Comparison of ENCODE assay signal across 9 mouse cellular contexts in genomic region chr4:130295047-130295745, GRCm38 (mm10). TPM values are rescaled to one million over a fixed set of nuclear protein-coding genes. Genes with fewer than 3 reads are reported as not detected.
A peak's percentile ranks its signal among the peaks of the same experiment; 100 is the strongest.
DNase-seq lines count a peak whose midpoint lies in the region; ATAC-seq and TF ChIP-seq lines count a peak whose summit lies in the region.
"Had no signal": no experiment of that assay in that cellular context is flagged by ENCODE, and none has a peak within 500 bp of the region (broad histone marks: within the 10 kb centered on the region; RNA-seq: fewer than 3 reads in every experiment).

No protein-coding gene starts in this region.

- H3K4me3 ChIP-seq in layer of hippocampus, adult 2 months: no peak overlapping the region
- no peak overlapping the region for H3K4me3 ChIP-seq in embryonic facial prominence, embryonic 14.5 days (ENCODE audit: low read depth, low read length)
- peak overlapping the region; percentile 31; the same call in 1 of the 2 replicates for H3K4me3 ChIP-seq in liver, embryonic 11.5 days (ENCODE audit: low read depth, low read length)
- no peak overlapping the region for H3K4me3 ChIP-seq in hindbrain, embryonic 13.5 days

- no peaks in the 10 kb centered on the region; the same call in 1 of the 2 replicates for H3K4me1 ChIP-seq in embryonic facial prominence, embryonic 14.5 days (ENCODE audit: control insufficient read depth, insufficient read depth, low read length)
- H3K4me1 ChIP-seq in liver, embryonic 11.5 days (replicated peaks; ENCODE audit: control insufficient read depth, insufficient read depth, low read length): peaks cover 24% of the 10 kb centered on the region
- H3K4me1 ChIP-seq in hindbrain, embryonic 13.5 days (replicated peaks): no peaks in the 10 kb centered on the region

- TF ChIP-seq CTCF in layer of hippocampus, adult 2 months (conservative IDR thresholded peaks at IDR 0.05): peak; percentile 22

- no peaks in the 10 kb centered on the region; the same call in 1 of the 2 replicates for H3K27me3 ChIP-seq in embryonic facial prominence, embryonic 14.5 days (replicated peaks; ENCODE audit: control insufficient read depth, insufficient read depth, low read length)
- H3K27me3 ChIP-seq in liver, embryonic 11.5 days (replicated peaks; ENCODE audit: control insufficient read depth, insufficient read depth, low read length): peaks cover 4% of the 10 kb centered on the region; the same call in 1 of the 2 replicates
- 0 out of 2 replicates have a peak, but pooled peaks cover 5% of the 10 kb centered on the region for H3K27me3 ChIP-seq in hindbrain, embryonic 13.5 days

- ATAC-seq in embryonic facial prominence, embryonic 14.5 days (ENCODE audit: low read depth): no peak; the same call in 1 of the 2 replicates
- ATAC-seq in liver, embryonic 11.5 days (replicated peaks; ENCODE audit: low FRiP score): peak; percentile 42
- ATAC-seq in hindbrain, embryonic 13.5 days (ENCODE audit: low FRiP score): no peak

- 53% methylated on average over 23 of the region's 23 CpGs for WGBS in embryonic facial prominence, embryonic 14.5 days
- WGBS in liver, embryonic 11.5 days: 47% methylated on average over 23 of the region's 23 CpGs
- 54% methylated on average over 23 of the region's 23 CpGs for WGBS in hindbrain, embryonic 13.5 days

- no peak overlapping the region for H3K9ac ChIP-seq in embryonic facial prominence, embryonic 14.5 days (ENCODE audit: low read depth, low read length)
- peak overlapping the region; percentile 61; the same call in 1 of the 2 replicates for H3K9ac ChIP-seq in liver, embryonic 11.5 days (ENCODE audit: low read depth, low read length)
- H3K9ac ChIP-seq in hindbrain, embryonic 13.5 days: no peak overlapping the region

- no peak overlapping the region for H3K27ac ChIP-seq in layer of hippocampus, adult 2 months
- H3K27ac ChIP-seq in embryonic facial prominence, embryonic 14.5 days (replicated peaks; ENCODE audit: low read depth, low read length): no peak overlapping the region; the same call in 1 of the 2 replicates
- H3K27ac ChIP-seq in liver, embryonic 11.5 days (ENCODE audit: low read depth, low read length): peak overlapping the region; percentile 97
- no peak overlapping the region for H3K27ac ChIP-seq in hindbrain, embryonic 13.5 days

- 0 out of 2 replicates have a peak overlapping the region, but pooled peaks have one; percentile 5 for H3K4me2 ChIP-seq in embryonic facial prominence, embryonic 14.5 days (ENCODE audit: low read depth, low read length)
- peak overlapping the region; percentile 60 for H3K4me2 ChIP-seq in liver, embryonic 11.5 days
- H3K4me2 ChIP-seq in hindbrain, embryonic 13.5 days: no peak overlapping the region

- H3K9me3 ChIP-seq in embryonic facial prominence, embryonic 14.5 days (ENCODE audit: control insufficient read depth, low read length): no peaks in the 10 kb centered on the region
- H3K9me3 ChIP-seq in liver, embryonic 11.5 days (ENCODE audit: control insufficient read depth, low read length): no peaks in the 10 kb centered on the region
- H3K9me3 ChIP-seq in hindbrain, embryonic 13.5 days: no peaks in the 10 kb centered on the region

- DNase-seq in layer of hippocampus, adult 2 months (ENCODE audit: low spot score in 2 of 2): no peak
- no peak for DNase-seq in layer of hippocampus, adult 9-11 months
- DNase-seq in embryonic facial prominence, embryonic 14.5 days (ENCODE audit: low spot score): peak; percentile 63
- DNase-seq in liver, embryonic 11.5 days (ENCODE audit: low spot score): no peak
- DNase-seq in spleen, postnatal 14 days (ENCODE audit: low spot score in 2 of 2): peak; percentile 62 to 63
- no peak for DNase-seq in gastrocnemius, adult 8-10 months (ENCODE audit: low spot score in 2 of 2)
- no peak for DNase-seq in right cerebral cortex, postnatal 10 days (ENCODE audit: low spot score in 2 of 2)

- no peaks in the 10 kb centered on the region for H3K36me3 ChIP-seq in embryonic facial prominence, embryonic 14.5 days (ENCODE audit: control insufficient read depth, insufficient read depth, low read length)
- H3K36me3 ChIP-seq in liver, embryonic 11.5 days (ENCODE audit: control insufficient read depth, insufficient read depth, low read length): no peaks in the 10 kb centered on the region
- no peaks in the 10 kb centered on the region for H3K36me3 ChIP-seq in hindbrain, embryonic 13.5 days

RNA-seq across cellular contexts. Expression of gene Fabp3, which starts 13.2 kb away (rescaled TPM):
- total RNA-seq in layer of hippocampus, adult 2 months (2021): 10 to 100 TPM; 88.5 to 92.2 TPM
- polyA plus RNA-seq in embryonic facial prominence, embryonic 14.5 days (2014; fragmentation: Nextera tagmentation; extraction: Ambion mirVana): 89.0 and 117 TPM in 2 replicates
- polyA plus RNA-seq in liver, embryonic 11.5 days (2014; fragmentation: Nextera tagmentation; extraction: Ambion mirVana): 5.0 and 6.4 TPM in 2 replicates
- 1,000 to 10,000 TPM in 1 of 4 experiments, 100 to 1,000 TPM in 3; 564 to 1,027 (median 619) TPM for total RNA-seq in gastrocnemius, adult 8-10 months (2022)
- polyA plus RNA-seq in hindbrain, embryonic 13.5 days (2015; fragmentation: Nextera tagmentation; extraction: Ambion mirVana): 146 and 148 TPM in 2 replicates

RNA-seq across cellular contexts. Expression of gene Gm10570, which starts 13.3 kb away (rescaled TPM):
- 1 to 10 TPM; 1.3 to 1.6 TPM for total RNA-seq in layer of hippocampus, adult 2 months (2021)
- not detected in 2 replicates for polyA plus RNA-seq in embryonic facial prominence, embryonic 14.5 days (2014; fragmentation: Nextera tagmentation; extraction: Ambion mirVana)
- not detected in 2 replicates for polyA plus RNA-seq in liver, embryonic 11.5 days (2014; fragmentation: Nextera tagmentation; extraction: Ambion mirVana)
- total RNA-seq in gastrocnemius, adult 8-10 months (2022): under 1 TPM in 1 of 4 experiments, not detected in 3; 0.92 TPM
- 0.71 and 0.73 TPM in 2 replicates for polyA plus RNA-seq in hindbrain, embryonic 13.5 days (2015; fragmentation: Nextera tagmentation; extraction: Ambion mirVana)
- polyA plus RNA-seq: forebrain, embryonic 11.5 days had no signal

RNA-seq across cellular contexts. Expression of gene Serinc2, which starts 16.2 kb away (rescaled TPM):
- 10 to 100 TPM; 11.1 to 14.1 TPM for total RNA-seq in layer of hippocampus, adult 2 months (2021)
- 89.2 and 113 TPM in 2 replicates for polyA plus RNA-seq in embryonic facial prominence, embryonic 14.5 days (2014; fragmentation: Nextera tagmentation; extraction: Ambion mirVana)
- polyA plus RNA-seq in liver, embryonic 11.5 days (2014; fragmentation: Nextera tagmentation; extraction: Ambion mirVana): 6.1 and 6.8 TPM in 2 replicates
- total RNA-seq in gastrocnemius, adult 8-10 months (2022): 100 to 1,000 TPM in 1 of 4 experiments, 10 to 100 TPM in 3; 73.1 to 119 (median 84.5) TPM
- polyA plus RNA-seq in hindbrain, embryonic 13.5 days (2015; fragmentation: Nextera tagmentation; extraction: Ambion mirVana): 61.3 and 62.7 TPM in 2 replicates

Comparison
In these comparisons a context has a peak if more than half of its experiments do, and no peak if none do; other contexts are left out.
1. DNase-seq: peak in embryonic facial prominence, embryonic 14.5 days (single experiment) and spleen, postnatal 14 days (2 of 2); none in layer of hippocampus, adult 2 months (0 of 2), layer of hippocampus, adult 9-11 months (single experiment), liver, embryonic 11.5 days (single experiment), gastrocnemius, adult 8-10 months (0 of 2) and right cerebral cortex, postnatal 10 days (0 of 2).
2. RNA of gene Fabp3, which starts 13.2 kb away (polyA plus RNA-seq): 146 to 148 TPM in hindbrain, embryonic 13.5 days and 89.0 to 117 TPM in embryonic facial prominence, embryonic 14.5 days; 5.0 to 6.4 TPM in liver, embryonic 11.5 days; every median in the first group is over 10 times any median in the second.